Mouse (Mus musculus) CH12.LX (cell line): Measurements from ENCODE around the gene Camkk1. TPM values are rescaled to one million over a fixed set of nuclear protein-coding genes. Genes with fewer than 3 reads are reported as not detected.

Source experiments
- DNase-seq: peaks from one replicate; pipeline ENCODE4 v3.0.0-alpha.2; 2013; ENCODE audit errors: extremely low read depth
- H3K27ac ChIP-seq: 2 replicates; pipeline ENCODE4 v1.5.1; 2012; ENCODE audit warnings: low read depth, mild to moderate bottlenecking, control low read depth, moderate library complexity; ENCODE audit not compliant: insufficient read depth
- H3K27me3 ChIP-seq: replicated peaks from 2 replicates; pipeline ENCODE3; 2012; ENCODE audit warnings: inconsistent platforms
- H3K36me3 ChIP-seq, 2 experiments: replicated peaks in 1 of 2; 2 replicates each; pipeline versions ENCODE3 to v1.6.1; 2012; ENCODE audit warnings: inconsistent platforms in 1 of 2, low read length in 1 of 2, mild to moderate bottlenecking in 1 of 2, mixed read lengths in 1 of 2, moderate library complexity in 1 of 2; ENCODE audit not compliant: control insufficient read depth in 1 of 2, insufficient read depth in 1 of 2
- H3K4me1 ChIP-seq, 2 experiments: 2 replicates each; pipeline ENCODE4 v1.6.1; 2012; ENCODE audit warnings: inconsistent platforms in 1 of 2, moderate library complexity in 1 of 2; ENCODE audit not compliant: insufficient read depth in 2 of 2, control insufficient read depth in 1 of 2
- H3K4me2 ChIP-seq: 2 replicates; pipeline ENCODE4 v1.6.1; 2012; ENCODE audit warnings: low read depth, mild to moderate bottlenecking, control low read depth; ENCODE audit not compliant: poor library complexity, insufficient read depth, severe bottlenecking
- H3K4me3 ChIP-seq, 3 experiments: fragments of 150-350 bp in 1 of 3; sonication (generic) in 1 of 3; replicated peaks in 1 of 3; 2 replicates each; pipeline versions ENCODE3 to v1.5.1; 2011 to 2012; ENCODE audit warnings: low read depth in 2 of 3, low read length in 2 of 3, mild to moderate bottlenecking in 2 of 3, moderate library complexity in 2 of 3, control low read depth in 1 of 3, improper control_type of control experiment in 1 of 3, inconsistent platforms in 1 of 3, mixed read lengths in 1 of 3; ENCODE audit not compliant: poor library complexity in 1 of 3
- H3K79me2 ChIP-seq: replicated peaks from 2 replicates; pipeline ENCODE4 v1.6.1; 2012; ENCODE audit warnings: mild to moderate bottlenecking, moderate library complexity; ENCODE audit not compliant: control insufficient read depth, poor library complexity, insufficient read depth, severe bottlenecking; ENCODE audit errors: extremely low read depth
- H3K9ac ChIP-seq: 2 replicates; pipeline ENCODE4 v1.6.1; 2012; ENCODE audit warnings: low read depth, mild to moderate bottlenecking, control low read depth, moderate library complexity; ENCODE audit not compliant: insufficient read depth
- H3K9me3 ChIP-seq: replicated peaks from 2 replicates; pipeline ENCODE3; 2012; ENCODE audit warnings: low read length, inconsistent platforms, mixed read lengths
- BHLHE40 ChIP-seq: IDR thresholded peaks from 2 replicates; pipeline ENCODE4 v1.6.1; 2011; ENCODE audit warnings: mild to moderate bottlenecking, low read depth, low read length, improper control_type of control experiment
- ELF1 ChIP-seq: IDR thresholded peaks from 2 replicates; pipeline ENCODE4 v1.6.1; 2014; ENCODE audit warnings: low read depth, mild to moderate bottlenecking, inconsistent platforms, low read length, improper control_type of control experiment
- EP300 ChIP-seq: IDR thresholded peaks from 2 replicates; pipeline ENCODE4 v1.6.1; 2011; ENCODE audit warnings: low read length, improper control_type of control experiment
- JUN ChIP-seq: IDR thresholded peaks from 2 replicates; pipeline ENCODE4 v1.6.1; 2011; ENCODE audit warnings: low read depth, mild to moderate bottlenecking, low read length, improper control_type of control experiment, moderate library complexity; ENCODE audit not compliant: insufficient read depth
- KAT2A ChIP-seq: IDR thresholded peaks from 2 replicates; pipeline ENCODE4 v1.6.1; 2012; ENCODE audit warnings: low read length, improper control_type of control experiment, inconsistent platforms; ENCODE audit not compliant: insufficient replicate concordance
- MAX ChIP-seq: IDR thresholded peaks from 2 replicates; pipeline ENCODE4 v1.6.1; 2011; ENCODE audit warnings: low read length, improper control_type of control experiment
- MAZ ChIP-seq: IDR thresholded peaks from 2 replicates; pipeline ENCODE4 v1.6.1; 2012; ENCODE audit warnings: low read depth, mild to moderate bottlenecking, inconsistent platforms, low read length, improper control_type of control experiment, moderate library complexity
- MXI1 ChIP-seq: IDR thresholded peaks from 2 replicates; pipeline ENCODE4 v1.6.1; 2011; ENCODE audit warnings: mild to moderate bottlenecking, low read depth, low read length, improper control_type of control experiment
- MYC ChIP-seq: IDR thresholded peaks from 2 replicates; pipeline ENCODE4 v1.6.1; 2011; ENCODE audit warnings: low read depth, mild to moderate bottlenecking, improper control_type of control experiment, low read length
- NELFE ChIP-seq: IDR thresholded peaks from 2 replicates; pipeline ENCODE4 v1.6.1; 2011; ENCODE audit warnings: low read depth, low read length, improper control_type of control experiment
- POLR2AphosphoS2 ChIP-seq: IDR thresholded peaks from 2 replicates; pipeline ENCODE4 v1.6.1; 2011; ENCODE audit warnings: low read depth, low read length, improper control_type of control experiment
- RAD21 ChIP-seq: IDR thresholded peaks from 2 replicates; pipeline ENCODE4 v1.6.1; 2011; ENCODE audit warnings: low read depth, mild to moderate bottlenecking, low read length, improper control_type of control experiment, moderate library complexity
- RCOR1 ChIP-seq: conservative IDR thresholded peaks from 2 replicates; pipeline ENCODE4 v1.6.1; 2012; ENCODE audit warnings: low read depth, mild to moderate bottlenecking, inconsistent platforms, low read length, improper control_type of control experiment
- SIN3A ChIP-seq: IDR thresholded peaks from 2 replicates; pipeline ENCODE4 v1.6.1; 2012; ENCODE audit warnings: low read length, improper control_type of control experiment, inconsistent platforms
- TBP ChIP-seq: conservative IDR thresholded peaks from 2 replicates; pipeline ENCODE4 v1.6.1; 2011; ENCODE audit warnings: low read depth, low read length, improper control_type of control experiment
- TCF12 ChIP-seq: IDR thresholded peaks from 2 replicates; pipeline ENCODE4 v1.6.1; 2014; ENCODE audit warnings: low read depth, mild to moderate bottlenecking, inconsistent platforms, low read length, improper control_type of control experiment
- USF1 ChIP-seq: IDR thresholded peaks from 2 replicates; pipeline ENCODE4 v1.6.1; 2014; ENCODE audit warnings: low read depth, mild to moderate bottlenecking, inconsistent platforms, low read length, improper control_type of control experiment
- ZC3H11A ChIP-seq: IDR thresholded peaks from 2 replicates; pipeline ENCODE4 v1.6.1; 2012; ENCODE audit warnings: low read depth, mild to moderate bottlenecking, inconsistent platforms, low read length, improper control_type of control experiment
- ZKSCAN1 ChIP-seq: IDR thresholded peaks from 2 replicates; pipeline ENCODE4 v1.6.1; 2012; ENCODE audit warnings: low read depth, inconsistent platforms, low read length, improper control_type of control experiment, borderline replicate concordance
- ZNF384 ChIP-seq: IDR thresholded peaks from 2 replicates; pipeline ENCODE4 v1.6.1; 2012; ENCODE audit warnings: low read depth, low read length, improper control_type of control experiment, inconsistent platforms
- dilution Hi-C: fragments of 300-500 bp; cut with MboI; formaldehyde crosslinking; loops from 2 replicates; pipeline ENCODE4 v1.14.3; 2020; ENCODE audit warnings: low sequenced_read_pairs; ENCODE audit not compliant: extremely low pct_unique_long_range_greater_than_20kb, extremely low pct_ligation_motif_present
- in situ Hi-C: fragments of 300-500 bp; cut with MboI; formaldehyde crosslinking; loops from 3 replicates; pipeline ENCODE4 v1.14.3; 2019; ENCODE audit warnings: low sequenced_read_pairs, low pct_ligation_motif_present, low pct_unique_long_range_greater_than_20kb, mixed read lengths
- polyA plus RNA-seq: library from polyadenylated mRNA; unstranded; fragments of >175 nt; gene quantifications from 2 replicates; pipeline ENCODE4 v1.2.1, GENCODE M21; 2012; ENCODE audit warnings: low read depth; ENCODE audit not compliant: insufficient read length
- total RNA-seq, 2 experiments: library from RNA; depleted of rRNA; stranded (reverse); fragments of 300-350 nt in 1 of 2; fragments of >200 nt in 1 of 2; gene quantifications; 2 replicates each; pipeline ENCODE4 v1.2.3; 2012 to 2014

Gene Camkk1
- total and polyA plus RNA-seq, 3 experiments = 5.0 to 9.1 (median 5.1) TPM

- DNase-seq = no peak
- H3K27me3 ChIP-seq = no peaks in the 10 kb centered on the region
- H3K27ac ChIP-seq = no peak overlapping the region
- no peak overlapping the region for H3K4me3 ChIP-seq
- peaks cover 30 to 83% of the 10 kb centered on the region in 2 experiments for H3K36me3 ChIP-seq
- peaks cover under 1% of the 10 kb centered on the region for H3K9me3 ChIP-seq
- H3K9ac ChIP-seq = no peak overlapping the region
- H3K79me2 ChIP-seq = no peaks in the 10 kb centered on the region
- dilution Hi-C loops = no loop called here
- in situ Hi-C loops = loop anchor here (10.0 to 25.0 kb wide), 2 partner anchors 434 to 572 kb away; partner anchors contain the start of genes Ggt6 and Mybbp1a
- peaks cover 7 to 59% of the 10 kb centered on the region in 2 experiments; a peak in 3 of 4 replicates for H3K4me1 ChIP-seq
- TF ChIP-seq JUN = no peak
- TF ChIP-seq MAX = no peak
- TF ChIP-seq BHLHE40 = no peak
- no peak for TF ChIP-seq KAT2A
- no peak for TF ChIP-seq MYC
- TF ChIP-seq MXI1 = no peak
- TF ChIP-seq ZC3H11A = no peak
- TF ChIP-seq MAZ = no peak
- no peak for TF ChIP-seq TCF12
- no peak for TF ChIP-seq USF1
- TF ChIP-seq ZKSCAN1 = no peak
- no peak for TF ChIP-seq RAD21
- TF ChIP-seq SIN3A = no peak
- TF ChIP-seq ZNF384 = no peak
- no peak for TF ChIP-seq RCOR1
- TF ChIP-seq TBP = no peak
- no peak for TF ChIP-seq EP300
- TF ChIP-seq, all 38 proteins: peak for 0
- H3K4me2 ChIP-seq = no peak overlapping the region
Measured at GRCm38 (mm10) chr11:73008826-73009225, 10.0 kb upstream of the Camkk1 start.

- TF ChIP-seq ZC3H11A (no peak), ELF1 (no peak), NELFE (no peak), POLR2AphosphoS2 (no peak)
- Histone ChIP-seq H3K27me3 (no peaks in the 10 kb centered on the region), H3K9ac (no peak overlapping the region), H3K27ac (no peak overlapping the region), H3K4me3 (no peak overlapping the region), H3K36me3 (peaks cover 31 to 83% of the 10 kb centered on the region in 2 experiments), H3K9me3 (no peaks in the 10 kb centered on the region), H3K4me1 (peaks cover 7 to 52% of the 10 kb centered on the region in 2 experiments; a peak in 3 of 4 replicates), H3K4me2 (no peak overlapping the region), H3K79me2 (no peaks in the 10 kb centered on the region)
- in situ Hi-C loops (loop anchor here (5.0 to 25.0 kb wide), 3 partner anchors 38 to 572 kb away; partner anchors contain the start of genes Ggt6, Mybbp1a and Ncbp3), dilution Hi-C loops (no loop called here)
- DNase-seq = no peak
Measured at GRCm38 (mm10) chr11:73009531-73010274, 9.1 kb upstream of the Camkk1 start.
